Mouse (Mus musculus) urinary bladder, adult 2 months (tissue): Measurements from ENCODE around the gene Elmo1. TPM values are rescaled to one million over a fixed set of nuclear protein-coding genes. Genes with fewer than 3 reads are reported as not detected.

Experiments used
- DNase-seq: peaks from one replicate; pipeline ENCODE4 v3.0.0; 2022; ENCODE audit warnings: low spot score
- polyA plus RNA-seq: library from polyadenylated mRNA; depleted of rRNA; stranded (reverse); fragments of >200 nt; gene quantifications from 2 replicates; pipeline ENCODE4 v1.2.3, GENCODE M21; 2012

The Elmo1 gene
- polyA plus RNA-seq, 1 experiment: 9.8 TPM

DNA sequence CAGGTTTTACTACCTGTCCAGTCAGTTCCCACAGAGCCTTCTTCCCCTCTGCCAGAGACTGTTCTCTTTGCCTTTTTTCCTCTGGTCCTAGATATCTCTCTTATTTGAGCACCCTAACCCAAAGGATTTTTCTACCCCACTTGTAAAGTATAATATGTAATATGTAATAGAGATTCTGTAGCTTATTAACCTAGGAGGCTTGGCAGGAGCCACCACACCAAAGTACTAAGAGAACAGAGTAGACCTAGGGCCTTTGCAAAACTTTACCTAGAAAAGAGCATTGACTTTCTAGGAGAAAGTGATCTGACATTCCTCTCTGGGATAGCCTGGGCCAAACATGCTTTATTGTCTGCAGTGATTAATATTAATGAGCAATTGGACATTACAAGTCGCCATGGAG, 433.3 kb downstream of the Elmo1 start:
- DNase-seq: no peak

DNA sequence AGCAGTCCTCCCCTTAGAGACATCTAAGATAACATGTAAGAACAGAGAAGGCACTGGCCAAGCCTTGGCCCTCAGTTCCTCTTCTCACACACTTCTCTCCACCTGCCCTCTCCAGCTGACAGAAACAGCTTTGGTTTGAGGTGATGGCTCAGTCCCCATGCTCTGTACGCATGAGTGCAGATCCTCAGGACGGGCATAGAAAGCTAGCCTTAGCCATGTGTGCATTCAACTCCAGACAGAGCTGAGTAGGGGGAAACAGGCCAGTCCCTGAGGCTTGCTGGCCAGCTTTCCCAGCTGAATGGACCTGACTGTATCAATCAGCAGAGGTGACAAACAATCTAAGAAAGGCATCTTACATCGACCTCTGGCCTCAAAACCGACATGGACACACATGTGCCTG, 435.4 kb downstream of the Elmo1 start:
- no peak for DNase-seq

- DNase-seq: no peak
Observed at GRCm38 (mm10) chr13:20537053-20537452, 446.7 kb downstream of the Elmo1 start.

DNA sequence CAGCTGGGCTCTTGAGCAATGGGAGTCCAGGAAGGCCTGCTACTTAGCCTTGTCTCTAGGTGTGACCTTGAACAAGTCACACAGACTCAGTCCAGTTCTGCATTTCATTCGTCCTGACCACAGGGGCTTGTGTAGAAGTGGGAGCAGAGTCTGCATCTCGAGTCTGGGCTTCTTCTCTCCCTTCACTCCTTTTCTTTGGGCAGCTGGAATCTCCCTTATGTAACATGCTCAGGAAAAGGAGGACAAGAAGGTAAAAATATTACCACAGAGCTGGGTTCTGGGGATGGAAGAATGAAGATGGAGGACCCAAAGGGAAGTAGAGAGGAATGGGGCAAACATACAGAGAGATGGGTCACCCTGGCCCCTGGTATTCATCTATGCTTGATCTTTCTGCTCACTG, 447.1 kb downstream of the Elmo1 start:
- no peak for DNase-seq

- DNase-seq: no peak
Observed at GRCm38 (mm10) chr13:20538216-20539070, 448.0 kb downstream of the Elmo1 start.

DNA sequence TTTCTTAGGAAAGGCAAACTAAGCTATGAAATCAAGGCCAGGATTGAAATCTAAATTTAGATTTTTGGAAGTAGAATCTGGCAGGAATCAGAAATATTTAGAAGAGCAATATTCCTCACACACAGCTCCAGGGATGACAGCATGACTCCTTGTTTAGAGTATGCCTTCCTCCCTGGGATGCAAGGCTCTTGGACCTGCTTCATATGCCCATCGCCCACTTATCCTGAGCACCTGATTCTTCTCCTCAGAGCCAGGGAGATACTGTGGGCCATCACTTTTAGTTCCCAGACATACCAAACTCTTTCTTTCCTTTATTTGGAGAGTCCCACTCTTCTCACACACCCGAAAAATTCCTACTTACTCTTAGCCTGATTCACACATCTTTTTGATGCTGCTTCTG, 449.2 kb downstream of the Elmo1 start:
- DNase-seq: no peak

DNA sequence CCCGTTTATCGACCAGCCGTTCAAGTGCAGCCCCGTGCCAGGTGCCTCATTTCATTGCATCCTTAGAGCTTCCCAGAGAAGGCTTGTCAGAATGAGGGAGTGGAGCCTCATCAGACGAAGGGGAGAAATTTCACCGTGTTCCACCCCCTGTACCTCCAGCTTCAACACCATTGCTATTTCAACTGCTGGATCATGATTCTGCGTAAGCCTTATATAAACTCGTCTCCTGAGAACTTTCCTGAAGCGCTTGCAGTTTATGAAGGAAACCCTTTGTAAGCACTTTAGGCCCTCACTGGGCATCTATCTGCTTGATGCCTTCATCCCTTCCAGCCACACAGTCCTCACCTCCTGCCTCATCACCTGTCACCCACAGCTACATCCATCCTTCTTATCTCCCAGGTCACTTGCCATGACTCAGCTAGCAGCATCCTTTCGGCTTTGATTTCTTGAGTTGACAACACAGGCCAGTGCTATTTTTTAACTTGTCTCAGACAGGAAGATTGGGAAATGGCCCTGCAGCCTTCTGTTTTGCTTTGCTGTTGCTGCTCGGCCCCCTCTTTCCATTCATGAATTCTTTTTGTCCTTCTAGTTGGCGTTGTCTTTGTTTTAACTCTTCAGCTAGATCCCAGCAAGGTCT, 456.3 kb downstream of the Elmo1 start:
- no peak for DNase-seq

- DNase-seq: no peak
Observed at GRCm38 (mm10) chr13:20549983-20550382, 459.6 kb downstream of the Elmo1 start.

GRCm38 (mm10) chr13:20551559-20551958, 461.2 kb downstream of the Elmo1 start:
- no peak for DNase-seq

DNA sequence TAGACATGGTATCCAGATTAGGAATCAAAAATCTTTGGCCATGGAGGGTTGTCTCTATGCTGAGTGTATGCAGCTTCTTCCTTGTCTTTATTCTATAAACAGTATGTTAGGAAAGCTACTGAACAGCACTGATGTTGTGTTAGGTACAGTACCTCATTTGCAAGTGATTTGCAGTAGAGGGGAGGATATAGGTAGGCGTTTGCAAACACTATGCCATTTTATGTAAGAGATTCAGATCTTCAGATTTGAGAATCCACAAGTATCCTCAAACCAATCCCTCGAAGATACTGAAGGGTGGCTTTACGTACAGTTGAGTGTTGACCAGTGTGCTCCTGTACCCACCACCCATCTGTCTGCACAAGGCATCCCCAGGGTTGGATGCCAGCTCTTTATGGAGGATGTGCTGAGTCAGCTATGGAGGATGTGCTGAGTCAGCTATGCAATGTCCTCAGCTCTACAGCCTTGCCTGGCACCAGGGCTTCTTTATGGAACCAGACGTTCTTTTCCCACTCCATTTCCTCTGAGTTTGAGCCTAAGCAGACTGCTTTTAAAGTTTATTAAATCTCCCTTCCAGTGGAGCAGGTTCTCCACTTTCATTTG, 465.6 kb downstream of the Elmo1 start:
- no peak for DNase-seq

- no peak for DNase-seq
Observed at GRCm38 (mm10) chr13:20556739-20557138, 466.3 kb downstream of the Elmo1 start.

GRCm38 (mm10) chr13:20557156-20557555, 466.8 kb downstream of the Elmo1 start:
- DNase-seq: no peak

GRCm38 (mm10) chr13:20558376-20558775, 468.0 kb downstream of the Elmo1 start:
- no peak for DNase-seq

DNA sequence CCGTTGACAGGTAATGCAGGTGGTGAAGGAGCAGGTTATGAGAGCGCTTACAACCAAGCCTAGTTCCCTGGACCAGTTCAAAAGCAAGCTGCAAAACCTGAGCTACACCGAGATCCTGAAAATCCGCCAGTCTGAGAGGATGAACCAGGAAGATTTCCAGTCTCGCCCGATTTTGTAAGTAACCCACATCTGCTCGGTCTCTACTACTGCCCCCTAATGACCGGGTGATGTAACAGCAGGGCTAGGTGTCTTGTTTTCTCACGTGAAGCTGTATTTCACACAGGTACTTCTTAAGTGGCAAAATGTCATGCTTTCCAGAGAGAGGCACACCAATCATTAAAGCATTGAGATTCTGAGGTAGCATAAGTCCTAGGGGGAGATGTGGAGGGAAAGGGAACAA, 474.0 kb downstream of the Elmo1 start:
- DNase-seq: no peak

DNA sequence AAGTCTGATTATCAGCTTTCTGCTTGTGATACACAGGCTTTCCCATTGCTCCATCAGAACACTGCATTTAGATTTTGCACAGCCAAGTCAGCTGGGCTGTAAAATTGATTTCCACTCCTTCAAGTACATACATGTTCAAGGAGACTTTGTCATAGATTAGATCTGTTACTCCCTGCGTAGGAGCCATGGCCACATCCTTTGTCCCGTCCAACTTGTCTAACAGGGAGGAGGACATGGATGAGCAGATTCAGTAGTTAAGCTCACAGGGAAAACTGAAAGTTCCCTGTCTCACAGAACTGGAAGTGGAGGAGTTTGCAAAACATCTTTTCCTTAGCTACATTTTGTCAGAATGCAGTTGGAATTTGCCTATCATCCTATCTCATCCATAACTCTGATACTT, 484.8 kb downstream of the Elmo1 start:
- no peak for DNase-seq

- no peak for DNase-seq
Observed at GRCm38 (mm10) chr13:20585868-20586267, 495.5 kb downstream of the Elmo1 start.

- DNase-seq: no peak
Observed at GRCm38 (mm10) chr13:20586462-20586861, 496.1 kb downstream of the Elmo1 start.

- no peak for DNase-seq
Observed at GRCm38 (mm10) chr13:20590983-20591382, 500.6 kb downstream of the Elmo1 start.

GRCm38 (mm10) chr13:20597307-20597706, 506.9 kb downstream of the Elmo1 start:
- no peak for DNase-seq

DNA sequence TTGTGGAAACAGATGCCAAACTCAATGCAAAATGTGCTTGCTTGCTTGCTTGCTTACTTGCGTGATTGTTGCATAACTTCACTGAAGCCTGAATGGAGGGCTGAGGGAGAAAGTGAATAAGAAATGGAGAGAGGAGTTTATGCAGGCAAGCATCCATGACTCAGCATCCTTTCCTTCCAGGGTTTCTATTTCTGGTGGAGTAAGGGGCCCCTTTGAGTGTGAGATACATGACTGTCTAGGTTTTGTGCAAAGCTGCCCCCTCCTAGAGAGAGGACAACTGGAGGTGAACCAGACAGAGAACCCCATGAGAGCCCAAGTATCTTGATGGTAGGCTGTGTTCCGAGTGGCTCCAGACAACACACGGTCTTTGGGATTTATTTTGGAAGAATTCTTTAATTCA, 508.2 kb downstream of the Elmo1 start:
- DNase-seq: no peak

DNA sequence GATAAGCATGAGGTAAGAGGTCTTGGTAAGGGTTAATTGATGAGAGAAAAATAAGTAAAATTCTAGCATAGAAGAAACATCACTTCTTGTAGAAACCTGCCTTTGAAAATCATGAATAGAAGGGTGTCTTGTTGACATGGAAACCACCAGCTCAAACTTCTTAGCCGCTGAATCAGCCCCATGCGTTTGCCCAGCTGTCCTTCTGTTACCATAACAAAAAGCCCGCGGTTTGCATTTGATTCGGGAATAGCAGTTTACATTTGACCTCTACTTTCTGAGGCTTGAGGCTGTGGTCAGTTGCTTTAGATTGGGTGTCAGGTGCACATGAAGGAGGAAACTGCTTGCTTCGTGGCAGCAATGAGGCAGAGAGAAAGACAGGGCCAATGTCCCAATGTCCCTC, 509.9 kb downstream of the Elmo1 start:
- no peak for DNase-seq

- no peak for DNase-seq
Observed at GRCm38 (mm10) chr13:20601421-20601820, 511.0 kb downstream of the Elmo1 start.

- DNase-seq: no peak
Observed at GRCm38 (mm10) chr13:20606891-20607290, 516.5 kb downstream of the Elmo1 start.
